Comparison of ENCODE assay signal across 23 mouse cellular contexts in the genomic region with DNA sequence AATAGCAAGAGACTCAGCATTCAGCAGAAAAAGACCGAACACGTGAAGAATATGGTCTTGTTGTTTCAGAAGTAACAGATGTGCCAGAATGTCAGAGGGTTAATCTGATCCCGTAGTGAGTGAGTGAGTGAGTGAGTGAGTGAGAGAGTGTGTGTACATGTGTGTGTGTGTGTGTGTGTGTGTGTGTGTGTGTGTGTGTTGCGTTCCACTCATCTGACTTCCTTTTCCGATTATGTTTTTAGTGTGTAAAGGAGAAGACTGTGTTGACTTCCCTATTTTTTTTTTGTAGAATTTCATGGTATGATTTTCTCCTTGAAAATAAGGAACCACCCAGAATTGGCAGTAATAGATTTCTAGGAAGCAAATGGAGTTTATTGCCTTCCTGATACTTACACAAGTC. TPM values are rescaled to one million over a fixed set of nuclear protein-coding genes. Genes with fewer than 3 reads are reported as not detected.
DNase-seq lines count a peak whose midpoint lies in the region; ATAC-seq and TF ChIP-seq lines count a peak whose summit lies in the region.
"Had no signal": no experiment of that assay in that cellular context is flagged by ENCODE, and none has a peak within 500 bp of the region (broad histone marks: within the 10 kb centered on the region; RNA-seq: fewer than 3 reads in every experiment).

No protein-coding gene starts in this region.

- H3K4me3 ChIP-seq in MEL (ENCODE audit: control insufficient read depth in 1 of 2, insufficient read depth in 1 of 2, low read depth in 2 of 2, low read length in 2 of 2) (peak overlapping the region; percentile 45 to 46), macrophage (ENCODE audit: inconsistent target) (no peak overlapping the region; the same call in 1 of the 2 replicates)
- peak overlapping the region; percentile 42 for H3K4me3 ChIP-seq in bone marrow macrophage, adult 2 months (ENCODE audit: insufficient read depth, low read length)
- H3K4me3 ChIP-seq in thymus, adult 2 months (ENCODE audit: control insufficient read depth, insufficient read depth, low read length): no peak overlapping the region
- H3K4me3 ChIP-seq: embryonic facial prominence, embryonic 15.5 days; erythroblast, embryonic 14.5 days; forebrain, embryonic 15.5 days; heart, embryonic 13.5 days; hindbrain, embryonic 13.5 days; intestine, embryonic 15.5 days had no signal

- no peaks in the 10 kb centered on the region for H3K9me3 ChIP-seq in MEL (replicated peaks; ENCODE audit: insufficient read depth, low read length)
- H3K9me3 ChIP-seq: embryonic facial prominence, embryonic 15.5 days; forebrain, embryonic 15.5 days; hindbrain, embryonic 13.5 days; intestine, embryonic 15.5 days had no signal

- peak overlapping the region; percentile 37 for H3K9ac ChIP-seq in MEL (ENCODE audit: control insufficient read depth, low read depth, low read length, poor library complexity, severe bottlenecking)
- H3K9ac ChIP-seq: embryonic facial prominence, embryonic 15.5 days; forebrain, embryonic 15.5 days; heart, embryonic 13.5 days; hindbrain, embryonic 13.5 days; intestine, embryonic 15.5 days had no signal

- peak in 1 of 2 experiments; percentile 45; a peak in 1 of 4 replicates for TF ChIP-seq EP300 in MEL (IDR thresholded peaks at IDR 0.05; ENCODE audit: low read depth in 1 of 2, low read length in 2 of 2)

- H3K79me2 ChIP-seq in MEL (ENCODE audit: control insufficient read depth, insufficient read depth, low read length, poor library complexity) (peaks cover 3% of the 10 kb centered on the region), macrophage (ENCODE audit: inconsistent target) (no peaks in the 10 kb centered on the region)

- H3K27ac ChIP-seq in MEL (ENCODE audit: control insufficient read depth, low read depth, low read length): no peak overlapping the region
- peak overlapping the region; percentile 52 for H3K27ac ChIP-seq in bone marrow macrophage, adult 2 months (ENCODE audit: insufficient read depth, low read depth, low read length)
- H3K27ac ChIP-seq in macrophage: peak overlapping the region; percentile 19; the same call in 1 of the 2 replicates
- H3K27ac ChIP-seq in thymus, adult 2 months (ENCODE audit: control insufficient read depth, insufficient read depth, low read length): no peak overlapping the region
- H3K27ac ChIP-seq: embryonic facial prominence, embryonic 15.5 days; forebrain, embryonic 15.5 days; heart, embryonic 13.5 days; hindbrain, embryonic 13.5 days; hindbrain, postnatal 0 days; intestine, embryonic 15.5 days had no signal

- peaks cover 4 to 11% of the 10 kb centered on the region in 2 experiments; a peak in 2 of 4 replicates for H3K4me1 ChIP-seq in MEL (ENCODE audit: control insufficient read depth in 1 of 2, insufficient read depth in 2 of 2, low read length in 2 of 2)
- H3K4me1 ChIP-seq in bone marrow macrophage, adult 2 months (ENCODE audit: control insufficient read depth, insufficient read depth, low read length): peaks cover 9% of the 10 kb centered on the region; the same call in 1 of the 2 replicates
- H3K4me1 ChIP-seq in thymus, adult 2 months (replicated peaks; ENCODE audit: control insufficient read depth, insufficient read depth, low read length): peaks cover 2% of the 10 kb centered on the region
- H3K4me1 ChIP-seq: embryonic facial prominence, embryonic 15.5 days; intestine, embryonic 15.5 days had no signal

- 4% methylated on average over 5 of the region's 5 CpGs for WGBS in macrophage (ENCODE audit: missing documents)
- WGBS in thymus, adult 2 months: 9% methylated on average over 5 of the region's 5 CpGs

- DNase-seq in MEL (ENCODE audit: low read depth, low spot score): peak; percentile 71
- no peak for DNase-seq in thymus, adult 2 months
- DNase-seq in frontal cortex, postnatal 25 days (ENCODE audit: low spot score in 2 of 2): no peak
- DNase-seq: adrenal gland, adult 2 months; adrenal gland, postnatal 25 days; cerebellum, adult 2 months; cerebellum, postnatal 10 days; embryo, embryonic 11 days; gastrocnemius, postnatal 10 days; heart, postnatal 36 days had no signal

- H3K36me3 ChIP-seq in MEL (ENCODE audit: control insufficient read depth in 1 of 2, insufficient read depth in 2 of 2, low read length in 2 of 2): peaks cover 0 to 8% of the 10 kb centered on the region in 2 experiments; a peak in 2 of 4 replicates
- H3K36me3 ChIP-seq in macrophage (ENCODE audit: inconsistent target): no peaks in the 10 kb centered on the region
- H3K36me3 ChIP-seq in thymus, adult 2 months (ENCODE audit: control insufficient read depth, insufficient read depth, low read length): no peaks in the 10 kb centered on the region
- H3K36me3 ChIP-seq: embryonic facial prominence, embryonic 15.5 days; forebrain, embryonic 15.5 days; heart, embryonic 13.5 days; hindbrain, embryonic 13.5 days; intestine, embryonic 15.5 days had no signal

- H3K27me3 ChIP-seq in MEL (ENCODE audit: control insufficient read depth in 1 of 2, insufficient read depth in 2 of 2, low read length in 2 of 2): no peaks in the 10 kb centered on the region
- H3K27me3 ChIP-seq in thymus, adult 2 months (ENCODE audit: control insufficient read depth, insufficient read depth, low read length): no peaks in the 10 kb centered on the region
- H3K27me3 ChIP-seq: embryonic facial prominence, embryonic 15.5 days; forebrain, embryonic 15.5 days; heart, embryonic 13.5 days; intestine, embryonic 15.5 days; Patski had no signal

- no peak for TF ChIP-seq CTCF in MEL (IDR thresholded peaks at IDR 0.05 in 2 of 3, conservative IDR thresholded peaks at IDR 0.05 in 1 of 3; ENCODE audit: control insufficient read depth in 1 of 3, insufficient read depth in 1 of 3, low read depth in 2 of 3, low read length in 3 of 3, poor library complexity in 1 of 3, severe bottlenecking in 1 of 3)
- TF ChIP-seq CTCF in bone marrow macrophage, adult 2 months (IDR thresholded peaks at IDR 0.05; ENCODE audit: low read depth, low read length): no peak
- no peak for TF ChIP-seq CTCF in thymus, adult 2 months (IDR thresholded peaks at IDR 0.05; ENCODE audit: borderline replicate concordance, control insufficient read depth, extremely low read depth, insufficient read depth, low read length, poor library complexity)

- no peak for TF ChIP-seq POLR2A in MEL (IDR thresholded peaks at IDR 0.05; ENCODE audit: control insufficient read depth in 1 of 2, insufficient read depth in 1 of 2, low read depth in 1 of 2, low read length in 2 of 2, poor library complexity in 1 of 2)
- TF ChIP-seq POLR2A in bone marrow macrophage, adult 2 months (IDR thresholded peaks at IDR 0.05; ENCODE audit: borderline replicate concordance, low read depth, low read length): no peak
- no peak for TF ChIP-seq POLR2A in thymus, adult 2 months (IDR thresholded peaks at IDR 0.05; ENCODE audit: control insufficient read depth, extremely low read depth, insufficient read depth, low read length, poor library complexity)

- TF ChIP-seq RAD21 in MEL (IDR thresholded peaks at IDR 0.05; ENCODE audit: low read depth, low read length): no peak

- peak; percentile 44; the same call in 1 of the 2 replicates for ATAC-seq in monocyte, adult 5-6 weeks (replicated peaks; ENCODE audit: insufficient number of reproducible peaks, low FRiP score, low TSS enrichment, poor library complexity, severe bottlenecking)
- no peak for ATAC-seq in inflammation-experienced regulatory T-cells, adult 6 months
- ATAC-seq: activated CD4-positive, CD25-positive, alpha-beta regulatory T cell, adult 4 months; forebrain, embryonic 15.5 days; hindbrain, postnatal 0 days; intestine, embryonic 15.5 days; Patski had no signal

TF ChIP-seq in MEL, 35 proteins besides CTCF, POLR2A, EP300 and RAD21 (continues in another document):
- TF ChIP-seq ZKSCAN1 (IDR thresholded peaks at IDR 0.05; ENCODE audit: low read depth, low read length) (no peak), TAL1 (IDR thresholded peaks at IDR 0.05; ENCODE audit: low read length) (no peak), SMC3 (IDR thresholded peaks at IDR 0.05; ENCODE audit: low read depth, low read length) (no peak), MEF2A (IDR thresholded peaks at IDR 0.05; ENCODE audit: extremely low read depth, insufficient replicate concordance, low read depth, low read length, poor library complexity, severe bottlenecking) (no peak), USF1 (IDR thresholded peaks at IDR 0.05; ENCODE audit: low read depth, low read length) (0 out of 2 replicates have a peak, but pooled peaks have one; percentile 17), RCOR1 (IDR thresholded peaks at IDR 0.05; ENCODE audit: low read depth, low read length) (0 out of 2 replicates have a peak, but pooled peaks have one; percentile 37), KAT2A (conservative IDR thresholded peaks at IDR 0.05; ENCODE audit: low read depth, low read length) (no peak), CHD2 (IDR thresholded peaks at IDR 0.05; ENCODE audit: low read length) (no peak)

RNA-seq across cellular contexts. Expression of a gene that starts 4.1 kb away (rescaled TPM):
- 34.4 and 38.9 TPM in 2 replicates for total RNA-seq in MEL (2012; rRNA removed)
- 10 to 100 TPM in 1 of 2 experiments, not detected in 1; 48.5 TPM for polyA plus RNA-seq in MEL (2012; ENCODE audit: insufficient read depth in 1 of 2, insufficient read length in 2 of 2, low read depth in 1 of 2, low replicate concordance in 2 of 2, missing spikeins in 1 of 2)
- polyA plus RNA-seq in bone marrow macrophage, adult 2 months (2012; ENCODE audit: insufficient read depth, insufficient read length, missing spikeins): 5.3 and 7.5 TPM in 2 replicates
- total RNA-seq in macrophage (2018; cell fraction: chromatin; rRNA removed): 10 to 100 TPM; 10.4 to 96.7 (median 23.7) TPM
- 10 to 100 TPM in 2 of 26 experiments, 1 to 10 TPM in 24; 4.4 to 19.0 (median 6.4) TPM for total RNA-seq in macrophage (2018; cell fraction: cytosol; rRNA removed)
- total RNA-seq in macrophage (2018; cell fraction: nucleus; rRNA removed): 10 to 100 TPM; 11.1 to 78.2 (median 16.6) TPM
- polyA plus RNA-seq in macrophage (2018): 3.8 to 8.0 TPM (median 6.2 TPM) in 3 replicates
- total RNA-seq in monocyte, adult 5-6 weeks (2017): 5.4 to 24.1 TPM (median 6.7 TPM) in 3 replicates
- polyA plus RNA-seq in thymus, adult 2 months (2012; rRNA removed): 8.6 and 9.7 TPM in 2 replicates
- 1 to 10 TPM; 2.1 to 4.8 (median 3.9) TPM for polyA plus RNA-seq in inflammation-experienced regulatory T-cells, adult 6 months (2017; shearing (Covaris generic))

RNA-seq across cellular contexts. Expression of a gene that starts 52.6 kb away (rescaled TPM):
- total RNA-seq in MEL (2012; rRNA removed): 67.8 and 69.5 TPM in 2 replicates
- polyA plus RNA-seq in MEL (2012; ENCODE audit: insufficient read depth in 1 of 2, insufficient read length in 2 of 2, low read depth in 1 of 2, low replicate concordance in 2 of 2, missing spikeins in 1 of 2): 100 to 1,000 TPM in 1 of 2 experiments, 10 to 100 TPM in 1; 84.7 to 251 TPM
- 468 and 474 TPM in 2 replicates for polyA plus RNA-seq in bone marrow macrophage, adult 2 months (2012; ENCODE audit: insufficient read depth, insufficient read length, missing spikeins)
- total RNA-seq in macrophage (2018; cell fraction: chromatin; rRNA removed): 100 to 1,000 TPM; 169 to 585 (median 381) TPM
- 100 to 1,000 TPM; 319 to 575 (median 479) TPM for total RNA-seq in macrophage (2018; cell fraction: cytosol; rRNA removed)
- 100 to 1,000 TPM; 190 to 542 (median 371) TPM for total RNA-seq in macrophage (2018; cell fraction: nucleus; rRNA removed)
- polyA plus RNA-seq in macrophage (2018): 409 to 700 TPM (median 427 TPM) in 3 replicates
- total RNA-seq in monocyte, adult 5-6 weeks (2017): 472 to 775 TPM (median 753 TPM) in 3 replicates
- polyA plus RNA-seq in thymus, adult 2 months (2012; rRNA removed): 17.1 and 18.2 TPM in 2 replicates
- 100 to 1,000 TPM; 310 to 480 (median 320) TPM for polyA plus RNA-seq in inflammation-experienced regulatory T-cells, adult 6 months (2017; shearing (Covaris generic))

Comparison
In these comparisons a context has a peak if more than half of its experiments do, and no peak if none do; other contexts are left out.
1. H3K27ac ChIP-seq: peak in bone marrow macrophage, adult 2 months (single experiment) and macrophage (single experiment); none in MEL (single experiment) and thymus, adult 2 months (single experiment).
2. H3K4me3 ChIP-seq: peak in MEL (2 of 2) and bone marrow macrophage, adult 2 months (single experiment); none in macrophage (single experiment) and thymus, adult 2 months (single experiment).